Mouse (Mus musculus) C2C12 (cell line): ENCODE measurements at regions not wholly inside any gene's neighbourhood (a gene's known extent, or its start where the extent isn't known, plus 50 kb on each side); places are given as distances from the start of the nearest gene placed in this dataset.

Experiments
- H3K27me3 ChIP-seq: one replicate; pipeline ENCODE4 v1.6.1; 2011; ENCODE audit not compliant: control insufficient read depth, insufficient read depth, insufficient read length
- H3K36me3 ChIP-seq: one replicate; pipeline ENCODE4 v1.6.1; 2011; ENCODE audit not compliant: control insufficient read depth, insufficient read depth
- H3K4me3 ChIP-seq: one replicate; pipeline ENCODE4 v1.5.1; 2011; ENCODE audit warnings: mild to moderate bottlenecking, control low read depth; ENCODE audit not compliant: poor library complexity, insufficient read depth, severe bottlenecking
- H3K79me2 ChIP-seq: one replicate; pipeline ENCODE4 v1.6.1; 2011; ENCODE audit not compliant: control insufficient read depth, insufficient read depth
- H3K79me3 ChIP-seq: one replicate; pipeline ENCODE4 v1.6.1; 2011; ENCODE audit warnings: low read depth, control low read depth
- H3ac ChIP-seq: one replicate; pipeline ENCODE3; 2011; ENCODE audit warnings: low read depth; ENCODE audit not compliant: control insufficient read depth, insufficient read length
- CEBPB ChIP-seq: IDR thresholded peaks from one replicate; pipeline ENCODE4 v1.6.1; 2011; ENCODE audit warnings: low read depth, mild to moderate bottlenecking, control low read depth, moderate library complexity
- CTCF ChIP-seq: IDR thresholded peaks from one replicate; pipeline ENCODE4 v1.5.1; 2011; ENCODE audit not compliant: control insufficient read depth, insufficient read depth, insufficient read length
- FOSL1 ChIP-seq: IDR thresholded peaks from one replicate; pipeline ENCODE4 v1.8.0; 2011; ENCODE audit warnings: mild to moderate bottlenecking, low read length; ENCODE audit not compliant: poor library complexity, insufficient read depth, severe bottlenecking
- MAX ChIP-seq: IDR thresholded peaks from one replicate; pipeline ENCODE4 v1.6.1; 2011; ENCODE audit warnings: mild to moderate bottlenecking, control low read depth
- MYOD1 ChIP-seq: IDR thresholded peaks from one replicate; pipeline ENCODE4 v1.6.1; 2011; ENCODE audit warnings: low read depth; ENCODE audit not compliant: control insufficient read depth, insufficient read length
- MYOG ChIP-seq: IDR thresholded peaks from one replicate; pipeline ENCODE4 v1.6.1; 2011; ENCODE audit not compliant: control insufficient read depth, insufficient read length; ENCODE audit errors: extremely low read depth
- USF1 ChIP-seq: IDR thresholded peaks from one replicate; pipeline ENCODE4 v1.6.1; 2011; ENCODE audit warnings: low read depth, mild to moderate bottlenecking, control low read depth, moderate library complexity

GRCm38 (mm10) chr9:61226596-61227384 is 145.4 kb upstream of the Tle3 start:
- Histone ChIP-seq H3ac (no peak overlapping the region), H3K27me3 (peaks cover 23% of the 10 kb centered on the region), H3K79me3 (no peaks in the 10 kb centered on the region), H3K36me3 (no peaks in the 10 kb centered on the region), H3K4me3 (no peak overlapping the region), H3K79me2 (no peaks in the 10 kb centered on the region)
- no peak for TF ChIP-seq CEBPB
- no peak for TF ChIP-seq MYOD1
- TF ChIP-seq USF1 = no peak
- no peak for TF ChIP-seq FOSL1
- TF ChIP-seq MYOG = no peak
- TF ChIP-seq MAX = no peak
- no peak for TF ChIP-seq CTCF

- Histone ChIP-seq H3K4me3 (no peak overlapping the region), H3K79me3 (no peaks in the 10 kb centered on the region), H3K36me3 (no peaks in the 10 kb centered on the region), H3ac (no peak overlapping the region), H3K27me3 (peaks cover 24% of the 10 kb centered on the region), H3K79me2 (no peaks in the 10 kb centered on the region)
- TF ChIP-seq MYOD1 (no peak), MAX (no peak), CEBPB (no peak), FOSL1 (no peak), CTCF (no peak), MYOG (no peak), USF1 (no peak)
Measured at GRCm38 (mm10) chr9:61227492-61228229, 144.5 kb upstream of the Tle3 start.

GRCm38 (mm10) chr9:61228230-61228631 is 143.9 kb upstream of the Tle3 start:
- TF ChIP-seq MAX (no peak), MYOD1 (no peak), FOSL1 (no peak), CEBPB (no peak), MYOG (no peak), CTCF (no peak), USF1 (no peak)
- no peaks in the 10 kb centered on the region for H3K36me3 ChIP-seq
- no peaks in the 10 kb centered on the region for H3K79me3 ChIP-seq
- H3K79me2 ChIP-seq = no peaks in the 10 kb centered on the region
- no peak overlapping the region for H3K4me3 ChIP-seq
- no peak overlapping the region for H3ac ChIP-seq
- peaks cover 24% of the 10 kb centered on the region for H3K27me3 ChIP-seq

- Histone ChIP-seq H3K27me3 (peaks cover 18% of the 10 kb centered on the region), H3K36me3 (no peaks in the 10 kb centered on the region), H3K4me3 (no peak overlapping the region), H3ac (no peak overlapping the region), H3K79me3 (no peaks in the 10 kb centered on the region), H3K79me2 (no peaks in the 10 kb centered on the region)
- TF ChIP-seq MAX (no peak), CEBPB (no peak), FOSL1 (no peak), CTCF (no peak), MYOG (no peak), MYOD1 (no peak), USF1 (no peak)
Measured at GRCm38 (mm10) chr9:61230306-61230705, 141.9 kb upstream of the Tle3 start.

GRCm38 (mm10) chr9:61232630-61233029 is 139.5 kb upstream of the Tle3 start:
- no peaks in the 10 kb centered on the region for H3K79me3 ChIP-seq
- H3ac ChIP-seq = no peak overlapping the region
- peaks cover 21% of the 10 kb centered on the region for H3K27me3 ChIP-seq
- H3K36me3 ChIP-seq = no peaks in the 10 kb centered on the region
- no peak for TF ChIP-seq CEBPB
- TF ChIP-seq MAX = no peak
- no peak for TF ChIP-seq CTCF
- TF ChIP-seq MYOG = no peak
- no peaks in the 10 kb centered on the region for H3K79me2 ChIP-seq
- no peak overlapping the region for H3K4me3 ChIP-seq
